In genomic region chr2:109388733-109389132, GRCm38 (mm10) we compare ENCODE assay signal across 18 mouse cellular contexts.
"Had no signal": no experiment of that assay in that cellular context is flagged by ENCODE, and none has a peak within 500 bp of the region (broad histone marks: within the 10 kb centered on the region; RNA-seq: fewer than 3 reads in every experiment).

No protein-coding gene starts in this region.

- H3K36me3 ChIP-seq: midbrain, embryonic 10.5 days; midbrain, embryonic 12.5 days; neural tube, embryonic 13.5 days; neural tube, embryonic 15.5 days; stomach, embryonic 15.5 days had no signal

- H3K9me3 ChIP-seq: megakaryocyte, embryonic 14.5 days; midbrain, embryonic 10.5 days; midbrain, embryonic 12.5 days; neural tube, embryonic 13.5 days; neural tube, embryonic 15.5 days; stomach, embryonic 15.5 days had no signal

- H3K4me1 ChIP-seq: megakaryocyte, embryonic 14.5 days; midbrain, embryonic 12.5 days; neural tube, embryonic 13.5 days; neural tube, embryonic 15.5 days; stomach, embryonic 15.5 days had no signal

- ATAC-seq: midbrain, embryonic 16.5 days had no signal

- H3K4me3 ChIP-seq: megakaryocyte, embryonic 14.5 days; midbrain, embryonic 10.5 days; midbrain, embryonic 12.5 days; myocyte; neural tube, embryonic 13.5 days; neural tube, embryonic 15.5 days; stomach, embryonic 15.5 days had no signal

- H3K27ac ChIP-seq: midbrain, embryonic 10.5 days; midbrain, embryonic 12.5 days; neural tube, embryonic 13.5 days; neural tube, embryonic 15.5 days; stomach, embryonic 15.5 days; stomach, postnatal 0 days had no signal

- H3K4me2 ChIP-seq: lung, embryonic 14.5 days; midbrain, embryonic 12.5 days; neural tube, embryonic 13.5 days; neural tube, embryonic 15.5 days; stomach, embryonic 15.5 days had no signal

- DNase-seq: lung, adult 18-20 months; lung, embryonic 14.5 days; lung, postnatal 10 days; lung, postnatal 4 days; midbrain, embryonic 14.5 days; retina, postnatal 1 day; right cerebral cortex, postnatal 14 days; thymus, postnatal 25 days; thymus, postnatal 4 days had no signal

- H3K9ac ChIP-seq: lung, embryonic 14.5 days; midbrain, embryonic 12.5 days; neural tube, embryonic 13.5 days; neural tube, embryonic 15.5 days; stomach, embryonic 15.5 days had no signal

- H3K27me3 ChIP-seq: megakaryocyte, embryonic 14.5 days; midbrain, embryonic 12.5 days; neural tube, embryonic 13.5 days; neural tube, embryonic 15.5 days; stomach, embryonic 15.5 days had no signal
